Mouse (Mus musculus) left cerebral cortex, adult 11 months (tissue): ENCODE measurements around the gene D930048N14Rik.

Experiments used
- DNase-seq: peaks from one replicate; pipeline ENCODE4 v3.0.0; 2022; ENCODE audit warnings: low spot score

D930048N14Rik gene

DNA sequence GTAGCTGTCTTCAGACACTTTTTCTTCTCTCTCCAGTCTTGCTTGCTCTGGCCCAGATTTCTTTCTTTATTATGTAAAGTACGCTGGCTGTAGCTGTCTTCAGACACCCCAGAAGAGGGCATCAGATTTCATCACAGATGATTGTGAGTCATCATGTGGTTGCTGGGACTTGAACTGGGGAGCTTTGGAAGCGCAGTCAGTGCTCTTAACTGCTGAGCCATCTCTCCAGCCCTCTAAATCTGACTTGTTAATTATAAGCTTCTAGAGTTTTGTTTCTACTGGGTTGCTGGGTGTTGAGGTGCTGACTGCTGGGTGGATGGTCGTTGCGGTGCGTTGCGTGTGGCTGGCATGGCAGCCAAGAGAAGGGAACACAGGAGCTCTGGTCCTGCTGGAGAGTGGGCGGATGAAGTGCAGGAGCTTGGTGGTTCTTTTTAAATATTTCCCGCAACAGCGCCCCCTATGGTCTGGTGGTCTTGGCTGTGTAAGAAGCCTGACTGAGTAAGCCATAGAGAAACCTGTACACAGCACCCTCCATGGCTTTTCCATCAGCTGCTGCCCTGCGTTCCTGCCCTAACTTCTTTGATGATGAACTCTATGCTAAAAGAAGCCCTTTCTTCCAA is 52.7 kb downstream of the D930048N14Rik start:
- DNase-seq, result no peak

DNA sequence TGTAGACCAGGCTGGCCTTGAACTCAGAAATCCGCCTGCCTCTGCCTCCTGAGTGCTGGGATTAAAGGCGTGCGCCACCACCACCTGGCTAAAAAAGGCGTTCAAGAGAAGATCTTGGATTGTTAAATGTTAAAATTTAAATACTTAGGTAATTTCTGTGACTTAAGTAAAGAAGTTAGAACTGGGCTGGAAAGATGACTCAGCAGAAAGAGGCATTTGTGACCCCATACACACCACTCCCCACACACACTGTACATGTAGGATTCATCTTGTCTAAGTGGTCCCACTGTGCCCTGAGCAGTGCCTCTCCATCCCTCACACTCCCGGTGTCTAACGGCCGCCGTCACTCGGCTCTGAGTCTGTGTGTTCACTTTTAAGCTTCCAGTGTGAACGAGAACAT is 55.7 kb downstream of the D930048N14Rik start:
- no peak for DNase-seq

DNA sequence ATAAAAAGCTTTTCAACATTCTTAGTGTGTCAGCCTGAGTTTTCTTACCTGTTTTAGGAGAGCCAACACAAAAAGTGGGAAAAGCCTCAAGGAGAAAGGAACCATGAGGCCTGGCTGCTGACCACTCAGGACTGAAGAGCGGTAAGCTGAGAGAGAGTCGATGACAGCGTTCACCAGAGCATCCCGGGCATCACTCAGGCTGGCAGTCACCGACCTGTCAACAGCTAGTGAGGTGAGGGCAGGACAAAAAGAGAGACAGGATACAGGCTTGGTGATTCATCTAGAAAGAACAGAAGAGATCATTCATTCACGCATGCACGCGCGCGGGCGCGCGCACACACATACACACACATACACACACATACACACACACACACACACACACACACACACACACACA is 56.3 kb downstream of the D930048N14Rik start:
- DNase-seq, result no peak
